Mouse (Mus musculus) bone marrow macrophage, adult 2 months (primary cell): ENCODE measurements around the gene Maats1.

Experiments
- CTCF ChIP-seq: IDR thresholded peaks from 2 replicates; pipeline ENCODE4 v1.5.1; 2012; ENCODE audit warnings: low read depth, mild to moderate bottlenecking, low read length, moderate library complexity
- POLR2A ChIP-seq: IDR thresholded peaks from 2 replicates; pipeline ENCODE4 v1.6.1; 2012; ENCODE audit warnings: mild to moderate bottlenecking, low read depth, low read length, borderline replicate concordance

DNA sequence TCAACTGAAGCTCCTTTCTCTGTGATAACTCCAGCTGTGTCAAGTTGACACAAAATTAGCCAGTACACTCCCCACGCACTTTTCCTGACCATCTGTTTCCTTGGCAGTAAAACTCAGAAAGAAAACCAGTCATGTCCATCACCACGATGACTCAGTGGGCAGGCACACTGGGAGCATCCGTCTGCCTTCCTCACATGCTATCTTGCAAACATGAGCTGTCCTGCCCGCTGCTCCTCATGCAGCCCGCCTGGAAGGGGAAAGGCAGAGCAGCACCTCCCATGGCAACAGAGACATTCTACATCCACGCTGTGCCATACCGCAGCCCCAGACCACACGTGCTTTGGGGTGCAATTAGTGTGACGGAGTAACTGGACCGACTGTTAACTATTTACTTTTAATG is 26.4 kb upstream of the Maats1 start:
- TF ChIP-seq POLR2A, result no peak
- TF ChIP-seq CTCF, result no peak
